Mouse (Mus musculus) embryonic facial prominence, embryonic 15.5 days (tissue): ENCODE data around the gene Gm17581. TPM values are rescaled to one million over a fixed set of nuclear protein-coding genes. Genes with fewer than 3 reads are reported as not detected.

Experiments used
- ATAC-seq: fragments of 200-750 bp; cut with Nextera tagmentation; 2 replicates; pipeline ENCODE4 v1.8.0; 2017; ENCODE audit warnings: low read depth, moderate TSS enrichment; ENCODE audit not compliant: insufficient number of reproducible peaks, low FRiP score, low TSS enrichment
- H3K27ac ChIP-seq: fragments of 300-500 bp; sonication (generic); replicated peaks from 2 replicates; pipeline ENCODE4 v1.5.1; 2015; ENCODE audit warnings: mild to moderate bottlenecking, inconsistent platforms
- H3K27me3 ChIP-seq: fragments of 300-500 bp; sonication (generic); 2 replicates; pipeline ENCODE4 v1.6.1; 2015; ENCODE audit warnings: inconsistent platforms
- H3K36me3 ChIP-seq: fragments of 300-500 bp; sonication (generic); 2 replicates; pipeline ENCODE4 v1.6.1; 2015; ENCODE audit warnings: mild to moderate bottlenecking, inconsistent platforms
- H3K4me1 ChIP-seq: fragments of 300-500 bp; sonication (generic); 2 replicates; pipeline ENCODE4 v1.6.1; 2015; ENCODE audit warnings: inconsistent platforms
- H3K4me2 ChIP-seq: fragments of 300-500 bp; sonication (generic); replicated peaks from 2 replicates; pipeline ENCODE4 v1.6.1; 2015; ENCODE audit warnings: mild to moderate bottlenecking, inconsistent platforms
- H3K4me3 ChIP-seq: fragments of 300-500 bp; sonication (generic); replicated peaks from 2 replicates; pipeline ENCODE4 v1.5.1; 2015; ENCODE audit warnings: mild to moderate bottlenecking, inconsistent platforms
- H3K9ac ChIP-seq: fragments of 300-500 bp; sonication (generic); 2 replicates; pipeline ENCODE4 v1.6.1; 2015; ENCODE audit warnings: inconsistent platforms
- H3K9me3 ChIP-seq: fragments of 300-500 bp; sonication (generic); replicated peaks from 2 replicates; pipeline ENCODE4 v1.6.1; 2016; ENCODE audit warnings: inconsistent platforms
- WGBS: fragments of 180-500 bp; shearing (Covaris S2); methylation state at CpG from one replicate; pipeline ENCODE4 v1.1.7; 2015; 5-methylcytosine and 5-hydroxymethylcytosine counted together
- polyA plus RNA-seq: library from polyadenylated mRNA; unstranded; fragments of >200 nt; fragmentation: Nextera tagmentation; extraction: Ambion mirVana; gene quantifications from 2 replicates; pipeline ENCODE4 v1.2.1, GENCODE M21; 2015

The Gm17581 gene
- polyA plus RNA-seq, 1 experiment from 2014 or later, result not detected

- Histone ChIP-seq H3K36me3 (no peaks in the 10 kb centered on the region; the same call in none of the 2 replicates), H3K27ac (no peak overlapping the region), H3K9me3 (no peaks in the 10 kb centered on the region), H3K4me3 (no peak overlapping the region), H3K27me3 (no peaks in the 10 kb centered on the region), H3K4me2 (no peak overlapping the region), H3K9ac (no peak overlapping the region), H3K4me1 (peaks cover 19% of the 10 kb centered on the region)
- 96% methylated on average over 11 of the region's 11 CpGs for WGBS
- ATAC-seq, result no peak
These were observed 47.9 kb downstream of the Gm17581 start for GRCm38 (mm10) chr2:155687746-155688145.

- Histone ChIP-seq H3K4me3 (no peak overlapping the region), H3K27ac (no peak overlapping the region), H3K27me3 (no peaks in the 10 kb centered on the region), H3K4me1 (peaks cover 19% of the 10 kb centered on the region), H3K9me3 (no peaks in the 10 kb centered on the region), H3K36me3 (no peaks in the 10 kb centered on the region; the same call in none of the 2 replicates), H3K4me2 (no peak overlapping the region), H3K9ac (no peak overlapping the region)
- WGBS, result 81% methylated on average over 5 of the region's 5 CpGs
- no peak for ATAC-seq
These were observed 49.1 kb downstream of the Gm17581 start for GRCm38 (mm10) chr2:155686572-155686971.

Other genes starting within 250 kb of the Gm17581 start
- gene Acss2, start 217.9 kb downstream of the Gm17581 start, polyA plus RNA-seq, result 14.5 and 14.9 TPM in 2 replicates
- 13.5 and 17.8 TPM in 2 replicates for gene Ggt7, start 217.6 kb downstream of the Gm17581 start, polyA plus RNA-seq
- gene Gss, start 143.1 kb downstream of the Gm17581 start, polyA plus RNA-seq, result 31.0 and 33.0 TPM in 2 replicates
- 1.7 and 2.2 TPM in 2 replicates for gene Myh7b, start 124.7 kb downstream of the Gm17581 start, polyA plus RNA-seq
- gene Trpc4ap, start 43.5 kb downstream of the Gm17581 start, polyA plus RNA-seq, result 131 and 137 TPM in 2 replicates
- 38.3 and 39.4 TPM in 2 replicates for gene Edem2, start 6.4 kb downstream of the Gm17581 start, polyA plus RNA-seq
- gene Procr, start 15.3 kb upstream of the Gm17581 start, polyA plus RNA-seq, result 8.8 and 9.8 TPM in 2 replicates
- 0.09 and 0.11 TPM in 2 replicates for gene Mmp24, start 39.5 kb upstream of the Gm17581 start, polyA plus RNA-seq
- gene BC029722, start 83.6 kb upstream of the Gm17581 start, polyA plus RNA-seq, result 21.0 and 24.8 TPM in 2 replicates
- gene Eif6, start 91.1 kb upstream of the Gm17581 start, polyA plus RNA-seq, result 205 and 214 TPM in 2 replicates
- 4.3 and 4.8 TPM in 2 replicates for gene Fam83c, start 99.0 kb upstream of the Gm17581 start, polyA plus RNA-seq
- 52.1 and 65.6 TPM in 2 replicates for gene Uqcc1, start 194.4 kb upstream of the Gm17581 start, polyA plus RNA-seq
- gene Gm15557, start 204.9 kb upstream of the Gm17581 start, polyA plus RNA-seq, result 0.27 TPM in 1 of 2 replicates, not detected in the other
- 1.7 and 2.2 TPM in 2 replicates for gene Gdf5, start 209.5 kb upstream of the Gm17581 start, polyA plus RNA-seq
- 22.5 and 23.3 TPM in 2 replicates for gene Cep250, start 220.6 kb upstream of the Gm17581 start, polyA plus RNA-seq